Mouse (Mus musculus) right cerebral cortex, postnatal 25 days (tissue): ENCODE measurements around the gene Dlgap1.

Experiments used
- DNase-seq: peaks from one replicate; pipeline ENCODE4 v3.0.0; 2022

The Dlgap1 gene

DNA sequence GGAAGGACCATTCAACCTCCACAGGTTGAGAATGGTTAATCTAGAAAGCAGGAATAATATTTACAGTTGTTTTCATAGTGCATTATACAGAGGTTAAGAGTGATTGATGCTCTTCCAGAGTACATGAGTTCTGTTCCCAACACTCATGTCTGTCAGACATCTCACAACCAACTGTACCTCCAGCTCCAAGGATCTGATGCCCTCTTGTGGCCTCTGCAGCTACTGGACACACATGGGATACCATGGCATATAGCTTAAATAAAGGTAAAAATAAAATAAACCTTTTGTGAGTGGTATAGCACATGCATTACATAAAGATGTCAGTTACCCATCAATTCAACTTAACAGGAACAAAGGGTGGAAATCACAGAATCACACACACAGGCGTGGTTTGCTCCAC lies 674.3 kb downstream of the Dlgap1 start:
- DNase-seq: no peak

DNA sequence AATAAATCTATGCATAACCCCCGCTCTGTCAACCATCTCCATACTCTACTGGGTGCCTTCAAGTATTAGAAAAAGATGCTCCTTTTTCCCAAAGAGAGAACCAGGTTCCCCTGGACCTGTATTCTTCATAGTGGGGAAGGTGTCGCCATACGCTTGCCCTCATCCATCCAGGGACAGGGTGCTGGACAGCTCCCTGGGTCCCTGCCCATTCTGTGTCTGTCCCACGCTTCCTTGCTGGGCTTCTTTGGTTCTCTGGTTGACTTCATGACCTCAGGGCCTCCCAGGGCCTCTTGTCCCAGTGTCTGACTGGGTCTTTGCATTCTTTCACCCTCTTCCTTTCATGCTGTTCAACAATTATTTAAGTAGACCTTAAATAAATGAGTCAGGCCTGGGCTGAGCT lies 677.8 kb downstream of the Dlgap1 start:
- DNase-seq: no peak

DNA sequence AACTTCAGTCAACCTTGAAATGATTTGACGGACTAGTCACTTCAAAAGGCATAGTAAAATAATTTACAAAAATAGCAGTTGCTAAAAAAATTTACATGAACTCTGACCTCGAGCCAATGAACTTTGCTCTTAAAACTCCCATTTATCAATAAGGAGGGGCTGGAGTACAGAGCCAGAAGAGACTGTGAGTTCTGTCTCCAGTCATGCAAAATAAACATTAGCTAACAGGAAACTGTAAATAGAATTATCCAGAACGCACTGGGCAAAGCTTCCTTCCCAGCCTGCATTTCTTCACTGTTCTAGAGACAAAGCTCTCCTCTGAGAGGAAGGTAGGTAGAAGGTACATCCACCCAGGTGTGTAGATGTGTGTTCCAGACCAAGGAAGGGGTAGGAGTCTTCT lies 692.5 kb downstream of the Dlgap1 start:
- DNase-seq: no peak

DNA sequence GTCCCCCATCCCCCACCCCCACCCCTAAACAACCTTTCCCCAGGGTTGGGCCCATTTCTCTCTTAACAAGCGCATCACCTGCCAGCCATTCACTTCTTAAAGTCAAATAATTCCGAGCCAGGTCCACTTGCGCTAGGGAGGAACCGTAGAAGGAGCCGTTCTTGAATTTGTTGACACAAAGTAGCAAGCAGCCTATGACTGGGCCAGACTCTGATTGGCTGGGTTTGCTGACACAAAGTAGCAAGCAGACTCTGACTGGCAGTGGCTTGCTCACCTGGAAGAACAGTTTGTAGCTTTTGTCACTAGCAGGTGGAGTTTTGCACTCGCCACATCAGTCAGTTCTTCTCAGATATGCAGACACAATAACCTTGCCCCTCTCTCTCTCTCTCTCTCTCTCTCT lies 695.1 kb downstream of the Dlgap1 start:
- DNase-seq: no peak

DNA sequence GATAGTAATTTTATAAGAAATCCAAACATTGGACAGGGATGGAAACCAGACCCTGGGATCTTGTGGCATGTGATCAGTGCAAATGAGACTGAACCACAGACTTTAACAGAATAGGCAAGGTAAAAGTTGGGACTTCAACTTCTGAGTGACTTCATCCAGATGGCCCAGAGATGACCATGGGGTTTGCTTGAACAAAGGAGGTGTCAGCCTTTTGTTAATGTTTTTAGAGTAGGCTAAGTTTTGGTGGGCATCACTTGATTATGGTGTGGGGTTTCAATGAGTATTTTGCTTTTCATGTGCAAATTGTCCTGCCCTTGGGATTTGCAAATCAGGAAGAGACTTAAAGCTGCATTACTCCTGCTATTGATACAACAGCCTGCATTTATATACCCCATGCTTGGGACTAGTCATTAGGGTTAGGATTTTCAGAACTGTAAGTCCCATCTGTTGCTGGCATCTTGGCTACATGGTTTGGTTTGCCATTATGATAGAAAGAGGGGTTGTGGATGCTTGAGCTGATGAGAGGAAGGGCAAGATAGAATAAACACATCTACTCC lies 695.7 kb downstream of the Dlgap1 start:
- no peak for DNase-seq

DNA sequence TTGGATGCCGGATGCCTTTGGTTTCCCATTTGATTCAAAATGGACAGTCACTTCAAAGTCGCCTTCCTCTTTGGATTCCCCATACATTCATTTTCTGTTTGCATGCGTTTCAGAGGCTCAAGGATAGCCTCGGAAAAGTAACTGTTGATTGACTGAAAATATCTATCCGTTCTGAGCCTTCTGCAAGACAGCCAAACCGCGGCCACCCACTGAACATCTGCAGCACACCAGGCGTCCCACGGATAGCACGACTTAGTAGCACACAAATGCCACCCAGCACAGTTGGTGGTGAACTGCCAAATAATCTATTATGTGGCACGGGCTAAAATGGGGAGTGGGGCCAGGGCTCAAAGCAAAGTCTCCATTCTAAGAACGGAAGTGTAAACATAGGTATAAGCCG lies 705.1 kb downstream of the Dlgap1 start:
- peak; percentile 55 for DNase-seq

DNA sequence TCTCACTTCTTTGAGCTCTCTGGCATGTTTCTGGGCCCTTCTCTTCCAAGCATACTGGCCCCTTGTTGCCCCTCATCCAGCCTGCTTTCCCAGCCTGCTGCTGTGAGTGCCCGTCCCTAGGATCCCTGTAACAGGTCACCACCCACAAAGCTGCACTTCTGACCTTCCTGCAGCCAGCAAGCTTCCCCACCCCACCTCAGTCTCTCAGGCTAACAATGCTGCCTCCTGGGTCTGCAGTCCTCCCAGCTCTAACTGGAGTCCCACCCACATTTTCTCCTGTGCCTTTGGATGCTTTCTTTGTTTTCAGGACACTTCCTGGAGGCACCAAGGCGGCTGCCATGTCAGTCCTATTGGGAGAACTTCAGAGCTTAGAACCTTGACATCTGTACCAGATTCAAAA lies 707.6 kb downstream of the Dlgap1 start:
- DNase-seq: no peak

DNA sequence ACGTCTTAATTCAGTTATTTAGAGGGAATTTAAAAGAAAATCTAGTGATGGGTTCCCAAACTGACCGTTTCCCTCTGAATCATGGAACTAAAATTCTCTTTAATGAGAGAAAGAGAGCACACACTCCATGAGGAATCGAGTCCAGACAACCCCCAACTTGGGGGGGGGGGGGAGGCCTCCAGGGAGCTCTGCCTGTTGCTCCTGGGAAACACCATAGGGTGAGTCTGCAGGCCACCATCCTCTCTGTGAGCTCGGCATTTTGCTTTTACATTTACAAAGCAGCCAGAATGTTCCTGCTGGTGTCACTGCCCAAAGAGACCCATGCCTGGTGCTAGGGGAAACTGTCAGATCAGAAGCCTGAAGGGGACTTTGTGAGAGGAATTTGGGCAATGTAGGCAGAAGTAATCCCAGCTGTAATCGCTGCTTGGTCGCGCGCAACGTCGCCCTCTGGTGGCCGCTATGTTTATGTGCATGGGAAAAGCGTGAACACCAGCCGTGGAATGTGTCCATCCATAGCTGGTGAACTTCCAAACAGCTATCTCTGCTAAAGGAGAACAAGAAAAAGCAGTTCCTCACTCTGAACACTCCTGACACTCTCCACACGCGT lies 714.8 kb downstream of the Dlgap1 start:
- DNase-seq: peak; percentile 81

DNA sequence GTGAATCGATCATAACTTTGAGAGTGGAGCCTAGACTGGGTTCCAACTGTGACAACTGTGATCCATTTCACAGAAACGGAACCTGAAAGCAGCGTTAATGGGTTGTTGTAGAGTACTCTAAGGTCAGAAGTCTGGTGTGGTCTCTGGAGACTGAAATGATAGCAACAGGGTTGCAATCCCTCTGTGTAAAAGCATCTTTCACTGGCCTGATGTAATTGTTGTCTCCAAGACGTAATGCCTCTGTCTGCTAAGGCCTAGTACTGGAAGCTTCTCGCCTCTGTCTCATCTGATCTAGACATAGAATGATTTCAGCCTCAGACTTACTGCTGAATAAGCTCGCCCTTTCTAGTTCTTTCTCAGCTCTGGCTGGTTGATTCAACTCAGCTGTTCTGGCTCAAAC lies 721.3 kb downstream of the Dlgap1 start:
- DNase-seq: no peak

DNA sequence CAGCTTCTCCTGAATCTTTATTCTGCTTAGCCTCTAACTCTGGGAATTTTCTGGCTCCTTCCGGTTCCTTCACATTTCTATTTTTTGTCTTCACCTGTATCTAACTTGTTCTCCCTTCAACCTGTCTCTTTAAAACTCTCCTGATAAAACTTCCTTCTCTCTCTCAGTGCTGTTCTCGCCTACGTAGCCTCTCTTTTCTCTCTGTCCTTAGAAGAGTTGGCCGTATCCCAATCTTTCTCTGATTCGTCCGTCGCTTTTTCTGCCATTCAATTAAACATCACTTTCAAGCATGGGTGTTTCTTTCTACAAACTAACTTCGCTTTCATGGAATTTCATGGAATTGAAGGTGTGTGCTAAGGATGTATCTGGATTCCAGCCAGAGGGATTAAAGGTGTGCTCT lies 721.7 kb downstream of the Dlgap1 start:
- no peak for DNase-seq

DNA sequence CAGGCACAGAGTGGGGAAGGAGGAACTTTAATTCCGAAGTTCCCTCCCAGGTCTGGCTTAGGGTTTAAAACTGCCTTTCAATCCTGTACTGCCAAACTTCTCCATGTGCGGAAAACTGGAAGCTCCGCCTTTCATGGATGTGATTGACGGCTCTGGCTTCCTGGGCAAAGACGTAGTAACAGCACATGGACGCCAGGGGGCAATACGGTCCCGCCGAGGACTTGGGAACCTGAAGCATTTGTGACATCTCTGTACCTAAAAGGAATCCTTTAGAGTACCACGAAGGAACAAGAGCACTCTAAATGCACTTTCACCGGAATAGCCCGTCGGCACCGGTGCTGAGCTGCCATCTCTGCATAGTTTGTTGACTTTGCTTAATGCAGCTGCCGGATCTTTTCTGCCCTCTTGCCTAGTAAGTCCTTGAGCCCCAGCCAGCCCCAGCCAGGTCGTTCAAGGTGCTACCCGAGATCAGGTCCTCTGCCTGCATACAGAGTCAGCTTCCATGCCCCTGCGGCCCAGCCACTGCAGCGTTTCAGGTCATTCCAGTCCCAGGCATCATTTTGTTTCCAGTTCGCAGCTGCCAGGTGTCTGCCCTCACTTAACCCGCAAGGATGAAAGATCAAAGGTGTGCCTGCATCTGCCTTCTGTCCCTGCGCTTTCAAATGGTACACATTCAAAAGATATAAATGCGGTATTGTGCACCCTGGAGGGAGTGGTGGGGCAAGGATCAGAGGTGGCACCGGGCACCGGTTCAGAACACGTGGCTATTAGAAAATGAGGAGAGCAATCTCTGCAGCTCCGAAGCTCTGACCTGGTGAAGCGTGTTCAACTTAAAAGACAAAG lies 738.3 kb downstream of the Dlgap1 start:
- peak; percentile 71 for DNase-seq

DNA sequence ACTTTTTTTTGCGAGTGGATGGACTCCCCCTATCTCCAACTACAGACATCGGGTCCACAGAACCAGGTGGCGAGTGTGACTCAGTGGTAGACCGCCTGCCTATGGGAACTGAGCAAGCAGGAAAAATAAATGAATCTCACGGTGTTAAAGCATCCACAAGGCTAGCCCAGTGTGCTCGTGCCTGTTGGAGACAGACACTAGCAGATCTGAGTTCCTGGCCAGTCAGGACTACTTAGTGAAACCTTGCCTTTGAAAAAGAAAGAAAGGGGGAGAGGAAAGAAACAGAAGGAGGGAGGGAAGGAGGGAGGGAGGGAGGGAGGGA lies 738.9 kb downstream of the Dlgap1 start:
- no peak for DNase-seq

DNA sequence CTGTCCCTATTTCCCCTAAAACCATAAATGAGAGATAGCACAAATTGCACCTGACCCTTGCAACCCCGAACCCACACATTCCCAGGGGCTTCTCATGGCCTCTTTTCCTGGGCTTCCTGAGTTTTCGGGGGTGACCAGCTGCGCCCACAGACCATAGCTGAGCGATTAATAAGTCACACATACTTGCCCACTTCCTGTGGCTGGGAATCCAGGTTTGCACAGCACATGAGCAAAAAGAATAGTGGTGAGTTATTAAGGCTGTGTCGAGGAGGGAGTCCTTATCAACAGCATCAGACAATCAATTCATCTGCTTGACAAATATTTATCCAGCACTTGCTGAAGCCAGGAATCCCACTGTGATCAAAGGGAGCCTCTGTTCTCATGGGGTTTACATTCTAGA lies 740.7 kb downstream of the Dlgap1 start:
- DNase-seq: no peak

DNA sequence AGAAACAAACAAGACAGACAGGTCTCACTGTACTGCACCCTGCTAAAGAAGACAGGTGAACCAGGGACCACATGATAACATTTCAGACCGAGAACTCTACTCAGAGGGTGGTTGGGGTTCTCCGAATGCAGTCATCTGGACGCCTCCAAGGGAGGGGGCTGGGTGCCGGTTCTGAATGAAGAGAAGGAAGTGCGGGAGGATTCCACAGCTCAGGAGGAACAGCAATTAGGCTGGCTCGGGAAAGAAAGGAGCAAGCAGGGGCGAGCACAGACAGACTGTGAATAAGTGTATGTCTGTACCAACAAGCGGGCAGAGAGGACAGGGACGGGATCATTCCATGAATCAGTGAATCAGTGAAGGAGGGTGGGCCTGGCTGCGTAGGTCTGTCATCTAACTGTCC lies 744.6 kb downstream of the Dlgap1 start:
- no peak for DNase-seq

DNA sequence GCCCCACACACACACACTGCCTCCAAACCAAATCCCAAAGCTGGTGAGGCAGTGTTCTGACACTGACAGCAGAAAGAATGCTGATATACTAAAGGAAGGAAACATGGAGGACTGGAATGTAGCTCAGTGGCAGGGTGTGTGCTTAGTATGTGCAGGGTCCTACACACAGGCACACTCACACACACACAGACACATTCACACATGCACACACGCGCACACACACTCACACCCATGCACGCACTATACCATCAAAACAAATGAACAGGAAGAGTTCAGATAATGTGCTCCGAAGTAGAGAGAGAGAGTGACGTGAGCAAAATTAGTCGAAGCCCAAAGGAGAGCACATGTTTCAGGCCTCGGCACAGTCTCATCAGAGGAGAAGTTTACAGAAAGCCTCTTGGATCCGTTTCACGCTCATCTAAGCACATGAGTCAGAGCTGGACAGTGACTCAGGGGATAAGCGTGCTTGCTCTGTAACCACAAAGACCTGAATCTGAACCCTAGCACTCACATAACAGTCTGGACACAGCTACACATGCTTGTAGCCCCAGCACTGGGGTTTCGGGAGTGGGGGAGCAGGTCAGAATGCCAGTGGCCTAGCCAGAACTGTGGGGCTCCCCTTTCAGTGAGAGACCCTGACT lies 750.9 kb downstream of the Dlgap1 start:
- DNase-seq: no peak

DNA sequence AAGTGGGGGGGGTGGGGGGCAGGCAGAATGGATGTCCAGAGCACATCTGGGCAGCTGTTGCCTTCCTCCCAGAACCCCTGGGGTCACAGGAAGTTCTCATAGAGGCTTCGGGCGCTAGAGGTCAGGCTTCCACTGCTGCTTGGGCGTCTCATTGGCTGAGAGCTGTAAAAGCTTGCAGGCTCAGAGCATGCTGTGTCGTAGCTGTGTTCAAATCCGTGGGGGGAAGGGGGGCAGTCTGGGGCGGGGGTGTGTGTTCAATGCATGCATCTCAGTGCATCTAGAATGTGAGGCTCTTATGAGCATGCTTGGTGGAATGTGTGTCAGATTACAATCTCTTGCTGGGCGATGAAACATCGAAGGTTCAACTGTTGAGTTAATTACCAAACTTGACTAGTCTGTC lies 751.9 kb downstream of the Dlgap1 start:
- no peak for DNase-seq

DNA sequence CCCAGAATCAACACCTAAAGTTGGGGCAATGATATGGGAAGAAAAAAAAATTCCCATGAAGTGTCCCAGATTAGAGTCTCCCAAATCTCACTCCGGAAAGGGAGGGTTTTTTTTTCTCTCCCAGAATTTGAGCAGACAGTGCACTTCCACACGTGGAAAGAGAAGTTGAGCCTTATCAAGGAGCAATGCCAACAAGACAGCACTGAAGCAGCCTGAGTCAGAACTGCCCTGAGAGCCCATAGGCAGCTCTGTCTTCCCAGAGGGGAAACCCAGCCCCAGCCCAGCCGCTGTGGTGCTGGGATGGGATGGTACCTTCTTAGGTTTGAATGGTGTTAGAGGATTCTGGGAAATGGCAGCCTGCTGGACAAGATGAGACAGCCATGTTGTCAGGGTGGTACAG lies 753.3 kb downstream of the Dlgap1 start:
- DNase-seq: no peak

DNA sequence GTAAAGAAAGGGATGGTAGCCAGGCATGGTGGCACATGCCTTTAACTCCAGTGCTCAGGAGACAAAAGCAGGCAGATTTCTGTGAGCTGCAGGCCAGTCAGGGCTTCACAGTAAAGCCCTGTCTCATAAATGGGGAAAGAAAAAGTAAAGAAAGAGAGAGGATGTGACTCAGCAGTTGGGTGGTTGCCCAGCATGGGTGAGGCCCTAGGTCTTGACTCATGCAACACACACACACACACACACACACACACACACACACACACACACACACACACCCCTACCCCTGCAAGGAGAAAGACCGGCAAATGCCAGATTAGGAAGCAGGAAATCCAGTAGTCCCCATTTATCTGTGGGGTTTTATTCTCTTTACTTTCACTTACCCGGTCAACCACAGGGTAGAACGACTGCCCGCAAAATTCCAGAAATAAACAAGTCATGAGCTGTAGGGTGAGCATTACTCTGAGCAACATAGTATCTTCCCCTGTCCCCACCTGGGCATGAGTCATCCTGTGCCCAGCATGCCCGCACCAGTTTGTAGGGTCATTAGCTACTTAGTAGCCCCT lies 759.9 kb downstream of the Dlgap1 start:
- DNase-seq: no peak

DNA sequence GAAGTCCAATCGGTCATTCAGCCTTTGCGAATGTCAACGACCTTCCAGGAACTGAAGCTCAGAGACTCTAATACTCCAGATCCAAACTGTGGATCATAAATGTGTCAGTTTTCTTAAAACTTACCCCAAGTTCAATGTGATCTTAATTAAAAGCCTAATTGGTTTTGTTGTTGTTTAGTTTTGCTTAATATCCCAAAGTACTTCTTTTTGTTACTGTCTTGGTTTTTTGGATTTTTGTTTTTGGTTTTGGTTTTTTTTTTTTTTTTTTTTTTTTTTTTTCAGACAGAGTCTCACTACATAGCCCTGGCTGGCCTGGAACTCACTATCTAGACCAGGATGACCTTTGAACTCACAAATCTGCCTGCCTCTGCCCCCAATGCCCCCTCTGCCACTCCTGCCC lies 765.9 kb downstream of the Dlgap1 start:
- DNase-seq: no peak

DNA sequence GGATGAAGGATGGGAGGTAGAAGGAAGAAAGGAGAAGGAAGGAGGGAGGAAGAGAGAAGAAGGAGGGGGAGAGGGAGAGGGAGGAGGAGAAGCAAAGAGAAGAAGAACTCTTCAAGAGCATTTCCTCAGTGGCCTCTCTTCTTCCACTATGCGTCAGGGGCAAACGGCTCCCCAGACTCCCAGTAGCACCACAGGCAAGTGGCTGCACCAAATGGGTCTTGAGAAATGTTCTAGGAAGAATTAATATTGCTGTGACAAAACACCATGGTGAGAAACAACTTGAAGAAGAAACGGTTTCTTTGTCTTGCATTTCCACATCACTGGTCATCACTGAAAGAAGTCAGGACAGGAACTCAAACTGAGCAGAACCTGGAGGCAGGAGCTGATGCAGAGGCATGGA lies 766.5 kb downstream of the Dlgap1 start:
- no peak for DNase-seq

DNA sequence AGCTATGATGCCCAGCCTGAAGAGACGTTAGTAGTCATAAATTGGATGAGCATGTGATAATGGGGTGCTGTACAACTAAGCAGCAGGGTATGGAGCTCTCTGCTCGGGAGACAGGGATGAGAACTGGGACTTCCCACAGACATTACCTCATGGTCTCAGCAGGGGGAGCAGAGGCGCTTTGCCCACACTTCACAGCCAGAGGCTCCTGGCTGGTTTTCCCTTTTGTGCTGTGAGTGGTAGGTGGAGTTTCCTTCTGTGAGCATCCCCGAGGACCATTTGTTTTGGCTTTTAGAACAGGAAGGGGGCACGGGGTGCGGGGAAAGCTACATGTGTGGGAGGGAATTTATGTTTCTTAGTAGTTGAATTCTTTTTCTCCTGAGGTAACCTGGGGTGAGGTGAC lies 768.6 kb downstream of the Dlgap1 start:
- DNase-seq: peak; percentile 57

DNA sequence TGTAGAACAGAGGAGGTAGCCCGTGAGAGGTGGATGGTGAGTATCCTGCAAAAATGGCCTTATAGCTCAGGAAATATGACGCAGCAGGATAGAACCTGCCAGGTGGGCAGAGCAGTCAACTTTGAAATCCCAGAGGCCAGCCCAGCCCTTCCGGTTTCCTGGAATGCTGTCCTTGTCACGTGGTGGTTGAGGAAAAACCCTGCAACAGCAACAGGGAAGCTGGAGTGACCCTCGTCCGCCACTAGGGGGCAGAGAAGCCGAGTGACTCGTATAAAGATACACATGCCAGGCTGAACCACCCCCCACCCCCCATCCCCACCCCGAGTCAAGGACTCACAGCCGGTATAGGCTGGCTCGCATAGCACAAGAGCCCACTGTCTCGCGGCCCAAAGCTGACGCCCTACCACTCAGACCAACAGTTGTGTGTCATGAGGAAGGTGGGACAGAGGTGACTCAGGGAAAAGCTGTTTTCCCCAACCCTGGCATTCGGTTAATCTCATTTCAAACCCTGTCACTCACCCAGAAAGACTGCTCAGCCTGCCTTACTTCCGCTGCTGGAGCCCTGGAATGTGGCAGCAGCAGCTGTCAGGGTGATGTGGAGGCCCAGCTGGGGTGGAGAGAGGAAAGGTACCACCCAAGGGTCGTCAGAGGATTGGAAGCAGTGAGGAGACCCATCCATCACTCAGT lies 769.4 kb downstream of the Dlgap1 start:
- peak; percentile 65 for DNase-seq

DNA sequence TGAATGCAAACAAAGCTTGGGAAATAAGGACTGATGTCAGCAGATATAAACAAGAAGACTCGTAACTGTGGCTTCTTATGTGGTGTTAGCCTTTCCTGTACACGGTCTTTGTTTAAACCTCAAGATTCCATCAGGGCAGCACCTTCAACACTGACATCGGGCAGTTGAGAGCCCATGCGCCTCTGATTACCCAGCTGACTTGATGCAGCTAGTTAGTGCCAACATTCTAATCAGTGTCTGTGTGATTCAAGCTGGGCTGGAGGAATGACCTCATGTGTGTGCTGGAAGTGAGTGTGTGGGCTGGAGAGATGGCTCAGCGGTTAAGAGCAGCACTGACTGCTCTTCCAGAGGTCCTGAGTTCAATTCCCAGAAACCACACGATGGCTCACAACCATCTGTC lies 770.5 kb downstream of the Dlgap1 start:
- no peak for DNase-seq
